Mouse (Mus musculus): ENCODE results near the gene Zfp74.

Zfp74 gene

DNA sequence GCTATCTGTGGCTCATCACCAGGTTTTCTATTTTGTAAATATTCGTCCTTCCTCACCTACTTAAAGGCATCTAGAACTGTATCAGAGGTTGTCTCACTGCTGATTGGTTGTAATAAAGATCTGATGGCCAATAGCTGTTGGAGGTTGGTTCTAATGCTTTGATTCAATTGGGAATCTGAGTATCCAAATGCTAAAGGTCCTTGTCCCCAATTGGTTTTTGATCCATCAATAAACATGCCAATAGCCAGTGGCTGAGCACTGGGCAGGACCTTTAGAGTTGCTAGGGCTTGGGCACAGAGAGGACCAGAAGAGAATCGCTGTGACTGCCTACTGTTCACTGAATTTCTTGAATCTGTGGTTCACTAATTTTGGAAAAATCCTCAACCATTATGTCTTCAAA is 10.2 kb downstream of the Zfp74 start:
- no peak for DNase-seq

- no peak for DNase-seq
Observed at GRCm38 (mm10) chr7:29942740-29943139, 11.1 kb downstream of the Zfp74 start.

- DNase-seq = no peak
Observed at GRCm38 (mm10) chr7:29941027-29941426, 12.9 kb downstream of the Zfp74 start.

DNA sequence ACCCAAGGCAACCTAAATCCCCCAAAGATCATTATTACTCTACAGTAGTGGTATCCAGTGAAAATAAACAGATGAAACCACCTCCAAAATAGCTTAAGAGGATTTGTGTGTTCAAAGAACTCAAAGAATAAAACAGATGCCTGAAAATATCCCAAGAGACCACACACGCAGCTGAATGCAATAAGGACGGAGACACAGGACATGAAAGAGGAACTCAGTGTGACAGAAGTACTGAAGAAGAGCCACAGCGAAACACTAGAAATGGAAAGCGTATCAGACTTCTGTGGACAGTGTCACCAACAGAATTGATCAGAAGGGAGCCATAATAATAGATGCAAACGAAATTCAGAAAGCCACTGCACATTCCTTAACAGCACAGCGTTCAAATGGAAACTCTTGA is 15.0 kb downstream of the Zfp74 start:
- no peak for DNase-seq

DNA sequence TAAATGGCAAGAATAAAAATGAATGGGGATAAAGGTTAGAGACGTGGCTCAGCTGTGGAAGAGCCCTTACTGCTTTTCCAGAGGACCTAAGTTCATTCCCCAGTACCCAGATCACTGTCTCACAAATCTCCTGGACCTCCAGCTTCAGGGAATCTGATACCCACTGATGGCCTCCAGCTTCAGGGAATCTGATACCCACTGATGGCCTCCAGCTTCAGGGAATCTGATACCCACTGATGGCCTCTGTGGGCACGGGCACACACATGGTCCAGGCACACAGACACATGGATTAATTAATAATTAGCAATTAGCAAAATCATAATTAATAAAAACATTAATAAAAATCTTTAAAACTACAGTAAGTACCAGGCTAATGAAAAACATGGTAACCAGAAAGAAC is 31.1 kb downstream of the Zfp74 start:
- DNase-seq = no peak

DNA sequence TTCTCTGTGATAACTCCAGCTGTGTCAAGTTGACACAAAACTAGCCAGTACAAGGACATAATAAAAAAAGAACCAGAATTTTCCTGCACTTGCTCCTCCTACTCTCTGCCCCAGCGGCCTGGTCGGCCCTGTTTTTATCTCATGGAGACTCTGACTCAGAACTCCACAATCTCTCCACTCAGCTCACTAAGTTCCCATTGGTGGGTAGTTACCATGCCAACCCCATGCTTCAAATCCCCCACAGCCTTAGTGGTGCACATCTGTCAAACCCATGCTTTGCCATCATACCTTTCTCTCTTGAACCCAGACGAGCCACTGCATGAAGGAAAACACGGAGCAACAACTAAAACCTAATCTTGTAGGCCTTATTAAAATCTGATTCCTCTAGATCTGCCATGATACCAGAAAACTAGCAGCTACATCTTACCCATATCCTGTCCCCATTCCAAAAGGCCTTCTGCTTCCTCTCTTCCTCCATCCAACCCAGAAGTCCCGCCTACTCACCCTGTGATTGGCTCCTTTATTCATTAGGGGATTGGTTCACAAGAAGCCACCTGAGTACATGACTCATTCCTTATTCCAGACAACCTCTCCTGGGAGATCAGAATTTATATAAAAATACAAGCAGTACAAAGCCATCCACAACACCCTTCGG is 32.3 kb downstream of the Zfp74 start:
- DNase-seq = peak; percentile 9

DNA sequence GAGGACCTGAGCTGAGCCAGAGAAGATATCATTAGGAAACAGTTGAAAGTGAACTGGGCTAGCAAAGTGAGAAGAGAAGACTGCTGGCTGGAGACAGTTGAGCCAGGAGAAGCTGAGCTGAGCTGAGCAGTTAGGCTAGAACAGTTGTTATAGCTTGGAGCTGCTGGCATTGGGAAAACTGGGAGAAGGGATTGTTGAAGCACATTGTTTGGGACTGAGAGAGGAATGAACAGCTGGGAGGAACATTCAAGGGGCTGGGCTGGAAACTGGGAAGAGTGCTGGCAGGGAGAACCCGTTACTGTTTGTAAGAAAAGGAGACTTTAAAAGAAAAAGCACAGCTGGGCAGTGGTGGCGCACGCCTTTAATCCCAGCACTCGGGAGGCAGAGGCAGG is 35.8 kb downstream of the Zfp74 start:
- no peak for DNase-seq

DNA sequence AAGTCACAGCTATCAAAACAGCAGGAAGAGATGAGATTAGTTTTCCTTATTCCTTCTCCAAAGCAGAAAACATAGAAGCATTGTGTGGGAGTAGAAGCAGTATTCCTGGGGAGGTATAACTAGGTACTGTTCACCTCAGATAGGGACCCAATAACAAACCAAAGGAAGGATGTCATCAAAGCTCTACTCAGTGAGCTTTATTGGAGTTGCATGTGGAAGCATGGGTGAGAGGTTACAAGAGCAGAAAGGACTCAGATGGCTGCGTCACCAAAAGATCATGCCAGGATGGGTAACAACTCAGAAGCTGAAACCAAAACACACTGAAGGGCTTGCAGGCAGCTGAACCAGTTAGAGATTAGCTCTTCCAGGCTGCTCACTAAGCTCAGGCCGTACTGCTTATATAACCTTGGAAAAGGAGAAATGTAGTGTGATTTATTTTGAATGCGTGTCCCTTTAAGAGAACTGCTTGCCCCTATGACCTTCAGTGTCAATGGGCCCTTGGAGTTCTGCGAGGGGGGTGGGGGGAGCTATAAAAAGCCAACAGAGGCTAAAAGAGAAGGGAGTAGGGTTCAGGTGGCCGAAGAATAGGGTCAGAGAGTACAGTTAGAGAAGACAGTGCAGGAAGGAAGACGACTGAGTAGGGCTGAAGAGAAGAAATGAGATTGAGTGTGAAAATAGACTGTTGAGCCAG is 36.4 kb downstream of the Zfp74 start:
- DNase-seq = no peak

GRCm38 (mm10) chr7:29912172-29912571 is 41.7 kb downstream of the Zfp74 start:
- DNase-seq = no peak

DNA sequence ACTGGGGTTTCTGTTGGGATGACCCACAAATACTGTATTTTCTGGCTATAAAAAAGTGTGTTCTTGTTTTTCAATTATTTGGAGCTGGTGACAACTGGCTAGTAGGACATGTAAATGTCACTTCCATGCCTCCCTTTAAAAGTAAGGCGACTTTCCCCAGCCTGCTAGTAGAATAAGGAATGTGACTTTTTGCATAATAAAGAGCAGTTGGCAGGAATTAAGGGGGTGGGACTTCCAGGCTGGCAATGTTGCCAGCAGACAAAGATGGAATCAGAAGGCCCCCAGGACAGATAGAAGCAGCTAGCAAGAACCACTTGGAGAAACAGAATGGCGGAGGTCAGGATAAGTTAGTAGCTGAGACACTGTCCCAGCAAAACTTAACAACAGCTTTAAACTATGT is 43.6 kb downstream of the Zfp74 start:
- no peak for DNase-seq

- DNase-seq = peak; percentile 84
Observed at GRCm38 (mm10) chr7:29908130-29908950, 45.5 kb downstream of the Zfp74 start, which contains the start of gene Zfp383. Zfp383 (plus strand) TSS chr7:29908223.

- no peak for DNase-seq
Observed at GRCm38 (mm10) chr7:29907206-29907605, 46.7 kb downstream of the Zfp74 start.

- no peak for DNase-seq
Observed at GRCm38 (mm10) chr7:29906682-29907058, 47.2 kb downstream of the Zfp74 start.

- DNase-seq = peak; percentile 85
Observed at GRCm38 (mm10) chr7:29905966-29906681, 47.8 kb downstream of the Zfp74 start, which contains the start of gene Zfp27. Zfp27 (minus strand) TSS chr7:29906572.

GRCm38 (mm10) chr7:29904101-29904500 is 49.8 kb downstream of the Zfp74 start:
- no peak for DNase-seq

DNA sequence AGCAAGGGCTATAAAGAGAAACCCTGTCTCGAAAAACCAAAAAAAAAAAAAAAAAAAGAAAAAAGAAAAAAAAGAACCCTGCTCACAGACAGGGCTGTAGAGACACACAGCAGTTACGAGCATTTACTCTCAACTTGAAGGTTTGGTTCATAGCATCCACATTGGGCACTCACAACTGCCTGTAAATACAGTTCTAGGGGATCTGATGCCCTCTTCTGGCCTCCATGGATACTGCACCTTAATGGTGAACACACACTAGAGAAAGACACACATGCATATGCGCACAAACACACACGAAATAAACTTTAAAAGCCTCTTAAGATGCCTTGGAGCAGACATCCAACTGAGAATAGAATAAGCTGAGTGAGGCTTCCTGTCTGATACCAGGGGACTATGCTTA is 55.5 kb downstream of the Zfp74 start:
- DNase-seq = no peak

DNA sequence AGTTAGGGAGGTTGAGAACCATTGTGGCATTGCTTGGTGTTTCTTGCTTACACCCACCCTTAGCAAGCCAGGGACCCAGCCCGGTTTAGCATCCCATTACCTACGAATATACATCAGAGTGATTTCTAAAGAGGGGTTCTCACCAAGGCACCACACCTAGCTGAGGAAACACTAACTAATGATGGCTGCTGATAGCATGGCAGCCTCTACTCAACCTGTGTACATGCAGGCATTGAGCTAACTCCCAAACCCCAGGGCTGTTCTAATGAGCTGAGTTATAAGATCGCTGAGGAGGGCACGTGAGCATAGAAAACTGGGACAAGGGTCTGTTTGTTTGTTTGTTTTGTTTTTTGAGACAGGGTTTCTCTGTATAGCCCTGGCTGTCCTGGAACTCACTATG is 61.1 kb downstream of the Zfp74 start:
- DNase-seq = no peak

DNA sequence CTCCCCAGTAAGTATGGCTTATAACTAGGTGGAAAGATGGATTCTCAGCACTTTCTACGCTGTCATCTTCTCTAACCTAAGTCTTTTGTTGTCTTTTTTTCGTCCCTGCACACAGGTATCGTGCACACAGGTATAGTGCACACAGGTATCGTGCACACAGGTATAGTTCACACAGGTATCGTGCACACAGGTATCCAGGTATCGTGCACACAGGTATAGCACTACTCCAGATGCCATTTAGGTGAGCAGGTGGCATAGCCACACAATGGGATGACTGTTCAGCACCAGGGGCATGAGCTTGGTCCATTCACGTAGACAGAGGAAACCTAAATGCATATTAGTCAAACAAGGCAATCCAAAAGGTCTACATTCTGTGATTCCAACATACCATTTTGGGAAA is 63.4 kb downstream of the Zfp74 start:
- DNase-seq = no peak

DNA sequence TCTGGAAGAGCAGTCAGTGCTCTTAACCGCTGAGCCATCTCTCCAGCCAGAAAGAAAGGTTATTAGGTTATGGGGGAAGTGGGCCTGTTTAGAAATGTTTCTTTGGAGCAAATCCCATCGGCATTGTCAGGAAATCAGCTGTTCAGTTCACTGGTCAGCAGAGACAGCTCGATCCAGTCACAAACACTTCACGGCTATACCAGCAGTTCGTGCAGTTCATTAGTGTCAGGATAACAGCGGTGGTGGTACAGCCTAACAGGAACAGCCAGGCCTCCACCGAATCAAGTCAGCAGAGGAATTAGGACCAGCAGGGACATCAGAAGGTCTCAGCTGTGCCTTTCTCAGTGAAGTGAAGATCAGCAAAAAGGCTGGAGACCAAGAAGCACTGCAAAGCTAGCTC is 73.0 kb downstream of the Zfp74 start:
- no peak for DNase-seq

All from right cerebral cortex, adult 18-20 months (tissue).